Mouse (Mus musculus) hindbrain, embryonic 14.5 days (tissue): ENCODE results near the gene Mamdc4. TPM values are rescaled to one million over a fixed set of nuclear protein-coding genes. Genes with fewer than 3 reads are reported as not detected.

Experiments
- ATAC-seq: fragments of 200-750 bp; cut with Nextera tagmentation; 2 replicates; pipeline ENCODE4 v1.8.0; 2017; ENCODE audit warnings: moderate number of reproducible peaks, mild to moderate bottlenecking, moderate TSS enrichment, moderate library complexity; ENCODE audit not compliant: low FRiP score
- DNase-seq: peaks from one replicate; pipeline ENCODE4 v3.0.0-alpha.2; 2015; ENCODE audit warnings: low spot score
- H3K27ac ChIP-seq: fragments of 300-500 bp; sonication (generic); 2 replicates; pipeline ENCODE4 v1.5.1; 2014; ENCODE audit warnings: mild to moderate bottlenecking, moderate library complexity
- H3K27me3 ChIP-seq: fragments of 300-500 bp; sonication (generic); 2 replicates; pipeline ENCODE4 v1.6.1; 2014; ENCODE audit warnings: mild to moderate bottlenecking, low read length, mixed read lengths; ENCODE audit not compliant: control insufficient read depth, insufficient read depth
- H3K36me3 ChIP-seq: fragments of 300-500 bp; sonication (generic); replicated peaks from 2 replicates; pipeline ENCODE4 v1.6.1; 2014; ENCODE audit not compliant: control insufficient read depth, insufficient read depth
- H3K4me1 ChIP-seq: fragments of 300-500 bp; sonication (generic); replicated peaks from 2 replicates; pipeline ENCODE4 v1.6.1; 2014; ENCODE audit warnings: antibody characterized with exemption, low read length, mixed read lengths; ENCODE audit not compliant: control insufficient read depth, insufficient read depth
- H3K4me2 ChIP-seq: fragments of 300-500 bp; sonication (generic); replicated peaks from 2 replicates; pipeline ENCODE4 v1.6.1; 2014; ENCODE audit warnings: mild to moderate bottlenecking, moderate library complexity
- H3K4me3 ChIP-seq: fragments of 300-500 bp; sonication (generic); replicated peaks from 2 replicates; pipeline ENCODE4 v1.5.1; 2014; ENCODE audit warnings: mild to moderate bottlenecking, low read length
- H3K9ac ChIP-seq: fragments of 300-500 bp; sonication (generic); 2 replicates; pipeline ENCODE4 v1.6.1; 2014
- H3K9me3 ChIP-seq: fragments of 300-500 bp; sonication (generic); 2 replicates; pipeline ENCODE4 v1.6.1; 2016; ENCODE audit warnings: low read length; ENCODE audit not compliant: control insufficient read depth
- WGBS: fragments of 180-500 bp; shearing (Covaris S2); extraction: QIAGEN DNeasy Blood & Tissue Kit; methylation state at CpG from one replicate; pipeline ENCODE4 v1.1.7; 2014; 5-methylcytosine and 5-hydroxymethylcytosine counted together
- polyA plus RNA-seq: library from polyadenylated mRNA; unstranded; fragments of >200 nt; fragmentation: Nextera tagmentation; extraction: Ambion mirVana; gene quantifications from 2 replicates; pipeline ENCODE4 v1.2.1, GENCODE M21; 2014

The Mamdc4 gene
- polyA plus RNA-seq, 1 experiment from 2014 or later: 1.7 TPM

GRCm38 (mm10) chr2:25541644-25542367 is 32.8 kb downstream of the Mamdc4 start:
- no peak overlapping the region for H3K9ac ChIP-seq

DNA sequence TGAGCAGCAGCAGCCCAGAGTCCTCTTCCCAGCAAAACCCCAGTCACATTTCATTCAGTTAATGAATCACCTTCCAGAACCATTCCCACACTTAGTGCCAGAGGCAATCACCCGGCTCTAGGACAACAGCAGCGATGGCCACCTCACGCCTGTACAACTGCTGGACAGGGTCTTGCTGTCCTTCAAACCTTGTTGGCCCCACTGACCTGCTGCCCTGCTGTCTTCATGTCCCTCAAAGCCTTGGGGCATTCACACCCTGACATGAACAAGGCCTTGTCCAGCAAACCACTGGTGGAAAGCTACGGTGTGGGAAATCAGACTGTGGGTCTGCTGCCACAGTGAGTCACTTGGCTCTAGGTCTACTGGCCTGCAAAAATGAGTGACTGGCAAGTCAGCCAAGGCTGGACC is 34.1 kb downstream of the Mamdc4 start:
- Histone ChIP-seq H3K9ac (no peak overlapping the region), H3K4me3 (no peak overlapping the region), H3K4me1 (no peaks in the 10 kb centered on the region), H3K4me2 (no peak overlapping the region), H3K36me3 (peaks cover 26% of the 10 kb centered on the region), H3K27me3 (no peaks in the 10 kb centered on the region), H3K27ac (no peak overlapping the region), H3K9me3 (no peaks in the 10 kb centered on the region)
- DNase-seq (no peak), ATAC-seq (no peak)
- 98% methylated on average over 4 of the region's 4 CpGs for WGBS

More at GRCm38 (mm10) chr2:25541644-25542367, 32.8 kb downstream of the Mamdc4 start:
- H3K36me3 ChIP-seq: peaks cover 13% of the 10 kb centered on the region; the same call in 1 of the 2 replicates
- H3K4me3 ChIP-seq: no peak overlapping the region
- H3K4me1 ChIP-seq: 0 out of 2 replicates have a peak, but pooled peaks cover 6% of the 10 kb centered on the region
- H3K27ac ChIP-seq: no peak overlapping the region
- no peaks in the 10 kb centered on the region for H3K9me3 ChIP-seq
- ATAC-seq (no peak), DNase-seq (no peak)
- no peak overlapping the region for H3K4me2 ChIP-seq
- 90% methylated on average over 10 of the region's 10 CpGs for WGBS
- no peaks in the 10 kb centered on the region for H3K27me3 ChIP-seq

DNA sequence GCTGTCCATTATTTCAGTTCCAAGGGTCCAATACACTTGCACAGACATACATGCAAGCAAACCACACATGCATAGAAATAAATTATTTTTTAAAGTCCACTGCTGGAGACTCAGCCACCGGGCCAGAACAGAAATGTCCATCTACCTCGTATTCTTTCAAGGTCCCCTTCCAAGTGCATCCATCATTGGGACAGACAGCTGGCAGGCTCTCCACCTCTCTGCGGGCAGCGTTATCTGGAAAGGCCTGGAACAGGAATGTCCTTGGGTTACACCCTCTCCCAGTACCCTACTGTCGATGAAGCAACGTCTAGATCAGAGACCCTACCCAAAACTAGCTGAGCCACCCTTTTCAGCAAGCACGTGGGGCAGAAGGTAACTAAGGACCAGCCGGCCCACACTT is 38.1 kb downstream of the Mamdc4 start:
- no peak for ATAC-seq
- Histone ChIP-seq H3K4me2 (no peak overlapping the region), H3K27ac (no peak overlapping the region), H3K4me3 (no peak overlapping the region), H3K36me3 (peaks cover 37% of the 10 kb centered on the region), H3K9me3 (no peaks in the 10 kb centered on the region), H3K9ac (no peak overlapping the region), H3K4me1 (no peaks in the 10 kb centered on the region), H3K27me3 (no peaks in the 10 kb centered on the region)
- DNase-seq: no peak
- WGBS: 93% methylated on average over 8 of the region's 8 CpGs

- no peak for ATAC-seq
- H3K4me3 ChIP-seq: no peak overlapping the region
- H3K27me3 ChIP-seq: no peaks in the 10 kb centered on the region
- no peak overlapping the region for H3K4me2 ChIP-seq
- 92% methylated on average over 2 of the region's 2 CpGs for WGBS
- H3K36me3 ChIP-seq: peaks cover 45% of the 10 kb centered on the region
- H3K9ac ChIP-seq: no peak overlapping the region
- no peak overlapping the region for H3K27ac ChIP-seq
- no peak for DNase-seq
- no peaks in the 10 kb centered on the region for H3K4me1 ChIP-seq
- H3K9me3 ChIP-seq: no peaks in the 10 kb centered on the region
Measured at GRCm38 (mm10) chr2:25534866-25535182, 39.8 kb downstream of the Mamdc4 start.

- no peak for ATAC-seq
- Histone ChIP-seq H3K4me1 (no peaks in the 10 kb centered on the region), H3K4me3 (no peak overlapping the region), H3K9me3 (no peaks in the 10 kb centered on the region), H3K9ac (no peak overlapping the region), H3K4me2 (no peak overlapping the region), H3K27me3 (no peaks in the 10 kb centered on the region), H3K36me3 (peaks cover 50% of the 10 kb centered on the region), H3K27ac (no peak overlapping the region)
- DNase-seq: no peak
- WGBS: 94% methylated on average over 3 of the region's 3 CpGs
Measured at GRCm38 (mm10) chr2:25534178-25534865, 40.3 kb downstream of the Mamdc4 start.

GRCm38 (mm10) chr2:25533707-25534106 is 40.9 kb downstream of the Mamdc4 start:
- no peak overlapping the region for H3K4me2 ChIP-seq
- no peak overlapping the region for H3K27ac ChIP-seq
- H3K9me3 ChIP-seq: no peaks in the 10 kb centered on the region
- no peak for DNase-seq
- no peaks in the 10 kb centered on the region for H3K27me3 ChIP-seq
- ATAC-seq: no peak
- H3K4me1 ChIP-seq: no peaks in the 10 kb centered on the region
- H3K36me3 ChIP-seq: peaks cover 56% of the 10 kb centered on the region
- H3K9ac ChIP-seq: no peak overlapping the region
- 98% methylated on average over 2 of the region's 2 CpGs for WGBS
- no peak overlapping the region for H3K4me3 ChIP-seq

- H3K9ac ChIP-seq: no peak overlapping the region
- ATAC-seq: no peak
- 95% methylated on average over 9 of the region's 9 CpGs for WGBS
- H3K27ac ChIP-seq: no peak overlapping the region
- no peaks in the 10 kb centered on the region for H3K4me1 ChIP-seq
- DNase-seq: no peak
- H3K27me3 ChIP-seq: no peaks in the 10 kb centered on the region
- no peak overlapping the region for H3K4me3 ChIP-seq
- H3K9me3 ChIP-seq: no peaks in the 10 kb centered on the region
- H3K36me3 ChIP-seq: peaks cover 79% of the 10 kb centered on the region
- no peak overlapping the region for H3K4me2 ChIP-seq
Measured at GRCm38 (mm10) chr2:25526510-25527302, 47.9 kb downstream of the Mamdc4 start.
